Mouse (Mus musculus) stomach, embryonic 16.5 days (tissue): ENCODE data around the gene Slc7a10. TPM values are rescaled to one million over a fixed set of nuclear protein-coding genes. Genes with fewer than 3 reads are reported as not detected.
"Not testable (repeated sequence)": the region's sequence is repeated elsewhere in the genome, so short reads cannot be mapped to it uniquely, and the experiment has no call there.

Experiments
- ATAC-seq: fragments of 200-750 bp; cut with Nextera tagmentation; 2 replicates; pipeline ENCODE4 v1.8.0; 2017; ENCODE audit warnings: moderate number of reproducible peaks, moderate TSS enrichment; ENCODE audit not compliant: insufficient read depth, low FRiP score
- H3K27ac ChIP-seq: fragments of 300-500 bp; sonication (generic); 2 replicates; pipeline ENCODE4 v1.5.1; 2014; ENCODE audit warnings: low read length
- H3K27me3 ChIP-seq: fragments of 300-500 bp; sonication (generic); 2 replicates; pipeline ENCODE4 v1.6.1; 2014; ENCODE audit warnings: low read length, control low read depth, mixed read lengths; ENCODE audit not compliant: control insufficient read depth, insufficient read depth
- H3K36me3 ChIP-seq: fragments of 300-500 bp; sonication (generic); 2 replicates; pipeline ENCODE4 v1.6.1; 2014; ENCODE audit warnings: low read length; ENCODE audit not compliant: control insufficient read depth, insufficient read depth
- H3K4me1 ChIP-seq: fragments of 300-500 bp; sonication (generic); 2 replicates; pipeline ENCODE4 v1.6.1; 2014; ENCODE audit warnings: low read length, control low read depth, mixed read lengths; ENCODE audit not compliant: control insufficient read depth, insufficient read depth
- H3K4me2 ChIP-seq: fragments of 300-500 bp; sonication (generic); 2 replicates; pipeline ENCODE4 v1.6.1; 2014; ENCODE audit warnings: low read depth, low read length, mixed read lengths
- H3K4me3 ChIP-seq: fragments of 300-500 bp; sonication (generic); replicated peaks from 2 replicates; pipeline ENCODE4 v1.5.1; 2014; ENCODE audit warnings: mild to moderate bottlenecking, low read length
- H3K9ac ChIP-seq: fragments of 300-500 bp; sonication (generic); 2 replicates; pipeline ENCODE4 v1.6.1; 2014; ENCODE audit warnings: low read length
- H3K9me3 ChIP-seq: fragments of 300-500 bp; sonication (generic); replicated peaks from 2 replicates; pipeline ENCODE4 v1.6.1; 2016; ENCODE audit warnings: low read length, control low read depth; ENCODE audit not compliant: control insufficient read depth
- WGBS: fragments of 180-500 bp; shearing (Covaris S2); extraction: QIAGEN DNeasy Blood & Tissue Kit; methylation state at CpG from one replicate; pipeline ENCODE4 v1.1.7; 2014; 5-methylcytosine and 5-hydroxymethylcytosine counted together
- polyA plus RNA-seq: library from polyadenylated mRNA; unstranded; fragments of >200 nt; fragmentation: Nextera tagmentation; extraction: Ambion mirVana; gene quantifications from 2 replicates; pipeline ENCODE4 v1.2.1, GENCODE M21; 2015

The Slc7a10 gene
- polyA plus RNA-seq, 1 experiment from 2014 or later = 5.0 TPM

DNA sequence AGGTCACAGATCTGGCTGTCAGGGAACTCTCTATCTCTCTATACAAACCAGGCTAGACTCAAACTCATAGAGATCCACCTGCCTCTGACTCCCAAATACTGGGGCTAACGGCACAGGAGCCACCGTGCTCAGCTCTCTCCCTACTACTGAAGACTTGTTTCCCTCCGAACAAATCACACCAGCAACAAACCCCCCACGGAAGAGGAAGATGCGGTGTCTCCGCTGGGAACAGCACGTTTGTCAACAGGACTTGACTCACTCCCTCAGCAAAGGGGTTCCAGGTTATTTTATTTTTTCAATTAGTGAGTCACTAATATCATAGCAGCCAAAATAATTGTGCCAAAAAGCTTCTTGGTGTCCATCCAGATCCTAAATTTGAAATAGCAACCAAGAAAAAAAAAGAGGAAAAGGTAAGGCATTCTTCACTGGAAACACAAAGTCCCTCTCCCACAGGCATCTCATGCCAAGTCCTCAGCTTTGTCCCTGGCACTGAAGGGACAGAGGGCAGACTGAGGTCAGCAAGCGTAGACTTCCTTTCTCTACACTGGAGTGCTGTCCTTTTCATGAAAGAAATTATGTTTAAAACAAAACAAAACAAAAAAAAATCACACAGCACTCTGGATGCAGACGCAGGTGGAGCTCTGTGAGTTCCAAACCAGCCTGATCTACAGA is 34.6 kb downstream of the Slc7a10 start:
- Histone ChIP-seq H3K4me1 (no peaks in the 10 kb centered on the region), H3K27ac (no peak overlapping the region), H3K36me3 (no peaks in the 10 kb centered on the region), H3K4me3 (no peak overlapping the region), H3K4me2 (no peak overlapping the region), H3K9me3 (no peaks in the 10 kb centered on the region), H3K27me3 (no peaks in the 10 kb centered on the region), H3K9ac (no peak overlapping the region)
- 71% methylated on average over 9 of the region's 9 CpGs for WGBS
- no peak for ATAC-seq

GRCm38 (mm10) chr7:35230333-35230732 is 44.1 kb downstream of the Slc7a10 start:
- no peaks in the 10 kb centered on the region; the same call in 1 of the 2 replicates for H3K4me1 ChIP-seq
- 74% methylated on average over 3 of the region's 3 CpGs for WGBS
- no peak overlapping the region for H3K4me2 ChIP-seq
- H3K9ac ChIP-seq = no peak overlapping the region
- no peak for ATAC-seq
- H3K27me3 ChIP-seq = no peaks in the 10 kb centered on the region
- peaks cover 4% of the 10 kb centered on the region; the same call in 1 of the 2 replicates for H3K9me3 ChIP-seq
- H3K4me3 ChIP-seq = no peak overlapping the region
- H3K27ac ChIP-seq = no peak overlapping the region
- no peaks in the 10 kb centered on the region for H3K36me3 ChIP-seq

GRCm38 (mm10) chr7:35232796-35233455 is 46.7 kb downstream of the Slc7a10 start:
- Histone ChIP-seq H3K4me2 (no peak overlapping the region), H3K9me3 (peaks cover 4% of the 10 kb centered on the region; the same call in 1 of the 2 replicates), H3K36me3 (no peaks in the 10 kb centered on the region), H3K9ac (no peak overlapping the region), H3K4me3 (no peak overlapping the region), H3K27ac (no peak overlapping the region), H3K4me1 (peaks cover 6% of the 10 kb centered on the region; the same call in 1 of the 2 replicates), H3K27me3 (no peaks in the 10 kb centered on the region)
- ATAC-seq = no peak
- WGBS = 35% methylated on average over 13 of the region's 13 CpGs

- ATAC-seq = no peak
- peak overlapping the region; percentile 78 for H3K9ac ChIP-seq
- H3K27ac ChIP-seq = peak overlapping the region; percentile 92
- peaks cover 6% of the 10 kb centered on the region; the same call in 1 of the 2 replicates for H3K4me1 ChIP-seq
- peaks cover 4% of the 10 kb centered on the region; the same call in 1 of the 2 replicates for H3K9me3 ChIP-seq
- 51% methylated on average over 12 of the region's 12 CpGs for WGBS
- H3K36me3 ChIP-seq = no peaks in the 10 kb centered on the region
- peak overlapping the region; percentile 68 for H3K4me3 ChIP-seq
- no peaks in the 10 kb centered on the region for H3K27me3 ChIP-seq
- H3K4me2 ChIP-seq = peak overlapping the region; percentile 63
These were observed 47.7 kb downstream of the Slc7a10 start for GRCm38 (mm10) chr7:35233861-35234260.

DNA sequence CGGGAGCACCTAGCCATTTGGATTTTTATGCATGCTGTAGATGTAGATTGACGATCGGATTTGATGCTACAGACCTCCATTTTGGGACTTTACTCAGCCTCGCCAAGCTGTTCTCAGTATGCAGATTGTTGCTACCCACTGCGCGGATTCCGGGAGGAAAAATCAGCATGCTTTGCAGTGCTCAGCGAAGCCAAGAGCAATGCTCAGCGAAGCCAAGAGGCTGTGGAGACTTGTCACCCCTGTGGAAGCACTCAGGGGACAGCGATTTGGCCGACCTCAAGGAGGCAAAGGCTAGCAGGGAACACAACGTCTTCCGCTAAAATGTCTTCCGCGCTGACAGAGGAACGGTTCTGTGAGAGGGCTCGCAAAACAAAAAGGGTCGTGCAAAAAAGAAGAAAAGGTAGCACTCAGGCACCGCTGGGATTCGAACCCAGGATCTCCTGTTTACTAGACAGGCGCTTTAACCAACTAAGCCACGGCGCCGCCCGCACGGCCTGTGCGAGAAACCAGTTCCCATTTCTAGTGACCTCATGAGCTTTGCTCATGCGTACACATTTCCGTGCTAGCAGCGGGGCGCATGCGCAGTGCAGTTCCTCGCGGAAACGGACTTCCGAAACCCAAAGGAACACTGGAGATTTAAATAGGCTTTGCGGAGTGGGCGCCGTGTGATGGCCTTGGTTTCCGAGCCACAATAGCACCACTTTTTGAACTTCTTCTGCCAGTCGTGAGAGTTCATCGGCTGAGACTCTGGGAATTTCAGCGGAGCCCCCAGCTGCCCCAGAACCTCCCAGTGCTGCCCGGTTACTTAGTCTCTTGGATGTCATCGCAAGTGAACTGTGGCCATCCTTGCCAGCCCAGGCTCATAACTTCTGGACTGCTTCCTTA is 48.4 kb downstream of the Slc7a10 start:
- peak overlapping the region; percentile 68 for H3K4me2 ChIP-seq
- H3K9me3 ChIP-seq = peaks cover 4% of the 10 kb centered on the region; the same call in 1 of the 2 replicates
- under 1% methylated on average over 45 of the region's 45 CpGs for WGBS
- H3K36me3 ChIP-seq = no peaks in the 10 kb centered on the region
- peak overlapping the region; percentile 97 for H3K27ac ChIP-seq
- no peaks in the 10 kb centered on the region for H3K27me3 ChIP-seq
- peak overlapping the region; percentile 78 for H3K9ac ChIP-seq
- H3K4me3 ChIP-seq = peak overlapping the region; percentile 68
- peaks cover 6% of the 10 kb centered on the region; the same call in 1 of the 2 replicates for H3K4me1 ChIP-seq
- ATAC-seq = peak; percentile 96

GRCm38 (mm10) chr7:35235308-35235707 is 49.1 kb downstream of the Slc7a10 start:
- H3K4me1 ChIP-seq = peaks cover 6% of the 10 kb centered on the region; the same call in 1 of the 2 replicates
- peak overlapping the region; percentile 68 for H3K4me2 ChIP-seq
- peak overlapping the region; percentile 68 for H3K4me3 ChIP-seq
- peak; percentile 56; the same call in 1 of the 2 replicates for ATAC-seq
- 19% methylated on average over 9 of the region's 9 CpGs for WGBS
- no peaks in the 10 kb centered on the region for H3K27me3 ChIP-seq
- H3K27ac ChIP-seq = peak overlapping the region; percentile 52
- H3K36me3 ChIP-seq = no peaks in the 10 kb centered on the region
- peaks cover 4% of the 10 kb centered on the region; the same call in 1 of the 2 replicates for H3K9me3 ChIP-seq
- peak overlapping the region; percentile 78 for H3K9ac ChIP-seq

GRCm38 (mm10) chr7:35237935-35238334 is 51.8 kb downstream of the Slc7a10 start:
- ATAC-seq, H3K9ac ChIP-seq, H3K27ac ChIP-seq, H3K27me3 ChIP-seq, H3K9me3 ChIP-seq, H3K4me2 ChIP-seq, H3K4me1 ChIP-seq, H3K4me3 ChIP-seq, H3K36me3 ChIP-seq: not testable (repeated sequence)
- 62% methylated on average over 2 of the region's 3 CpGs for WGBS
